Mouse (Mus musculus) large intestine, adult 2 months (tissue): ENCODE measurements at regions not wholly inside any gene's neighbourhood (a gene's known extent, or its start where the extent isn't known, plus 50 kb on each side); places are given as distances from the start of the nearest gene placed in this dataset.
"Not testable (repeated sequence)": the region's sequence is repeated elsewhere in the genome, so short reads cannot be mapped to it uniquely, and the experiment has no call there.

Experiments used
- DNase-seq: peaks from one replicate; pipeline ENCODE4 v3.0.0-alpha.2; 2012; ENCODE audit warnings: low read depth, low spot score
- WGBS: fragments of 180-500 bp; shearing (Covaris S2); methylation state at CpG from one replicate; pipeline ENCODE4 v1.1.7; 2018; 5-methylcytosine and 5-hydroxymethylcytosine counted together

DNA sequence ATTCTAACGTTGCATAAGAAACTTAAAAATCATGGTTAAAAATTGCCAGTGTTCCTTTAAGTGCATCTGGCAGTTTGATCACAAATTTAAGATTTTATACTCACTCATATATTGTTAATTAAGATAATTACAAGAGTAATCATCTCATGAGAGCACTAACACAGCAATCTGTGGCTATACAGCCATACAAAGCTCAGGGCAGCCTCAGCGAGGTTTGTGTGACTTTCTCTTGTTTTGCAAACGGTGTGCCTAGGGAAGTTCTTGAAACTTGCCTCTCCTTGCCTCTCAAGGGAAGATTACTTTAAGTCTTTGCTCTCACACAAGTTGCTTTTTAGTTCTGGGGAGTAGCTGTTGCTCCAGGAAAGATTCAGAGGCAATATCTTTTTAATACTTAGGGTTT, 58.1 kb upstream of the Slc1a4 start:
- WGBS, result 86% methylated on average over 3 of the region's 3 CpGs
- no peak for DNase-seq

DNA sequence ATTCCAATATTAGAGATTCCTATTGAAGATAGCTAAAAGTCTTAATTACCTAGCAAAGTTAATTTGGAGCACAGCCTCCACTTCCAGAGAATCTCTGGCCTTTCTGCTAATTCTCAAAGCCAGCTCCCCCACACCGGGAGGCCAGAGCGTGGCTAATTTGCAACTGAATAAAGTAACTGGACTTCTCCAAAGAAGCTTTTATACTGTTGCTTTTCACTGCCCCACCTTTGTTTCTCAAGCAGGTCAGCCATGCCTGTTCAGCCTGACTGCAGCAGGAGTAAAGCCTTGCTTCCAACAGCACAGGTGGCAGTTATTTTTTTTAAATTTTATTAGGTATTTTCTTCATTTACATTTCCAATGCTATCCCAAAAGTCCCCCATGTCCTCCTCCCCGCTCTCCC, 60.8 kb upstream of the Slc1a4 start:
- 96% methylated on average over 3 of the region's 3 CpGs for WGBS
- not testable (repeated sequence) for DNase-seq

DNA sequence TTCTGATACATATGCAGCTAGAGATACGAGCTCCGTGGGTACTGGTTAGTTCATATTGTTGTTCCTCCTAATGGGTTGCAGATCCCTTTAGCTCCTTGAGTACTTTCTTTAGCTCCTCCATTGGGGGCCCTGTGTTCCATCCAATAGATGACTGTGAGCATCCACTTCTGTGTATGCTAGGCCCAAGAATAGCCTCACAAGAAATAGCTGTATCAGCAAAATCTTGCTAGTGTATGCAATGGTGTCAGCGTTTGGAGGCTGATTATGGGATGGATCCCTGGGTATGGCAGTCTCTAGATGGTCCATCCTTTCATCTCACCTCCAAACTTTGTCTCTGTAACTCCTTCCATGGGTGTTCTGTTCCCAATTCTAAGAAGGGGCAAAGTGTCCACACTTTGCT, 61.3 kb upstream of the Slc1a4 start:
- not testable (repeated sequence) for DNase-seq
- 96% methylated on average over 3 of the region's 3 CpGs for WGBS

- 30% methylated on average over 7 of the region's 7 CpGs for WGBS
- no peak for DNase-seq
These were observed 63.3 kb upstream of the Slc1a4 start for GRCm38 (mm10) chr11:20395848-20396203.

DNA sequence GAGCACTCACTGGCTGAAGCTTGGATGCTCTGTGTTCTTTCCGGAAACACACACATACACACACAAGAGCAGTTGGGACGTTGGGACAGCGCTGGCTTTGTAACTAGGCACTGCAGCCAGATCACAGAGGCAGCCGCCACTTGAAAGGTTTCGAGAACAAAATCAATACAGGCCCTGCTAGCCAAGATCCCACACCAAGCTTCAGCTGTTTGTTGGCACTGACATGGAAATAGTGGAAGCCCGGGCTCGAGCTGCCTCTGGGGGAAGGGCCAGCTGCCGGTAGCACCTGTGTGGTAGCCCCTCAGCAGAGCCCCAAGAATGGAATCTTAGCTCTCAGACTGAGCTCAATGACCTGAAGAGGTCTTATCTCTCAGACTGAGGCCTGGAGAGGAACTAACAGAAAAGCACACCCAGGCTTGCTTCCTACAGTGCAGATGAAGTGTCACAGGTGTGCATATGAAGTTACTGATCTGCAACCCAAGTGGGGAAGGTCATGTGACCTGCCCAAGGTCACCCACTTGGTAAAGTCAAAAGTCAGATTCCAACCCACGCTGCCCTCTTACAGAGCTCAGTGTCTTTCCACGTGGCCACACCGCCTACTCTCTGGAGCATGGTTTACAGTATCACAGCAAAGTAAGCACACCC, 63.8 kb upstream of the Slc1a4 start:
- 27% methylated on average over 11 of the region's 11 CpGs for WGBS

GRCm38 (mm10) chr11:20396884-20397283, 64.4 kb upstream of the Slc1a4 start:
- peak; percentile 73 for DNase-seq
- WGBS, result 19% methylated on average over 3 of the region's 3 CpGs

More for the DNA sequence above, 63.8 kb upstream of the Slc1a4 start:
- peak; percentile 35 for DNase-seq

GRCm38 (mm10) chr11:20400302-20401234, 68.1 kb upstream of the Slc1a4 start:
- 21% methylated on average over 32 of the region's 32 CpGs for WGBS
- peak; percentile 66 for DNase-seq

DNA sequence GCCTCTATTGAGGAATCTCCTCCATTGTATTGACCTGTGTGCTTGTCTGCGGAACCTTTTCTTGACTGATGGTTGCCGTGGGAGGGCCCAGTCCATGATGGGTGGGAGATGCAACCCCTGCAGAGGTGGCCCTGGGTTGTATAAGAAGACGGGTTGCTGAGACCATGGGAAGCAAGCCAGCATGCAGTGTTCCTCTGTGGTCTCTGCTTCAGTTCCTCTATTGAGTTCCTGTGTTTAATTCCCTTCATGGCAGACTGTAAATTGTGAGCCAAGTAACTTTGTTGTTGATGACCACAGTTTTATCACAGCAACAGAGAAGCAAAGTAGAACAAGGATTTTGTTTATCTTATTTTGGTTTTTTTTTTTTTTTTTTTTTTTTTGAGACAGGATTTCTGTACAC, 70.9 kb upstream of the Slc1a4 start:
- 81% methylated on average over 3 of the region's 3 CpGs for WGBS

DNA sequence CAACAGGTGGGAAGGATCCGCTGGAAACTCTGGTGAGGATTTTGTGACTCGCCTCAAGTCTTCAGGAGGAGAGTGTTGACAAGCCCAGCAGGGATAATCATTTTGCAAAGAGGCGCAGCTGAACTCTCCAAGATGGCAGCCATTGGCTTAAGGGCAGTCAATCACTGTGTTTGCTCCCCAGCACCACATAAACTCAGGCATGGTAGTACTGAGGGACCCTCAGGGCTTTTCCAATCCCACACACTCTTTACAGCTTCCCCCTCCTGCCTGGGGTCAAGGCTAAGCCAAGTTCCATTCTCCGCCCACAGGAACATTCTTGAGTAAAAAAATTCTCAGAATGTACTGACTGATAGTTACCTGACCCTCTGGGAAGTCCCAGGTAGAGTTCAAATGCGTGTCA, 72.0 kb upstream of the Slc1a4 start:
- 85% methylated on average over 5 of the region's 5 CpGs for WGBS
- no peak for DNase-seq

More for the DNA sequence above, 70.9 kb upstream of the Slc1a4 start:
- DNase-seq, result no peak

DNA sequence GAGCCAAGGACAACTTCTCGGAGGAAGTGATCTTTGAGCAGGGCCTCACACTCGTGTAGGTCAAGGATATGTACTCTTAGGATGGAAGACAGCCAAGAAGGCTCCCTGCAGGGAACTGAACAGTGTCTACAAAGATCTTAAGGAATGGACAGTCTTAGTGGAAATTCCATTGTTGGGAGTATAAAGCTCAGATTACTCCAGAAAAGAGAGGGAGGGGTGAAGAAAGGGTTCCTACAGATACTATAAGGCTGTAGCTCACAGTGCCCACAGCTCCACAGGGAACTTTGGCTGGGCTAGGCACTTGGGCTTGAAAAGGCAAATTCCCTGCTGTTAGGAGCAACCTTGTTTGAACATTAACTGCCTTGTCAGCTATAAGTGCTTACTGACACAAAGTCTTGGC, 85.6 kb upstream of the Slc1a4 start:
- 74% methylated on average over 2 of the region's 2 CpGs for WGBS
- no peak for DNase-seq

DNA sequence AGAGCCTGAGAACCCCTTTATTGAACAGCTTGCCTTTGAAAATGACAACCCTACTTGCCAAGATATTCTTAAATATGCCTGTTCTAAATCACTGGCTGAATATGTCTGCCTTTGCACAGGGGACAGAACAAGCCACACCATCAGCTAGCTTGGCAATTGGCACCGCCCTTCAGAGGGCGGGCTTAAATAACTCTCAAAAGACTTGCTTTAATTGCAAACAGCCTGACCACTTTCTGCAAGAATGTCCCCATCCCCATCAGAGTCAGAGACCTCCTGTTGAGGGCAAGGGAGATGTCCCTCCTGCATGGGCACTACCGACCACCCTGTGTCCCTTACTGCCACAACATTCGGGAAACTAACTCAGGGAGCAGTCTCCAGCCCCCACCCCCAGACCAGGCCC, 88.4 kb upstream of the Slc1a4 start:
- no peak for DNase-seq
- WGBS, result 89% methylated on average over 4 of the region's 4 CpGs

DNA sequence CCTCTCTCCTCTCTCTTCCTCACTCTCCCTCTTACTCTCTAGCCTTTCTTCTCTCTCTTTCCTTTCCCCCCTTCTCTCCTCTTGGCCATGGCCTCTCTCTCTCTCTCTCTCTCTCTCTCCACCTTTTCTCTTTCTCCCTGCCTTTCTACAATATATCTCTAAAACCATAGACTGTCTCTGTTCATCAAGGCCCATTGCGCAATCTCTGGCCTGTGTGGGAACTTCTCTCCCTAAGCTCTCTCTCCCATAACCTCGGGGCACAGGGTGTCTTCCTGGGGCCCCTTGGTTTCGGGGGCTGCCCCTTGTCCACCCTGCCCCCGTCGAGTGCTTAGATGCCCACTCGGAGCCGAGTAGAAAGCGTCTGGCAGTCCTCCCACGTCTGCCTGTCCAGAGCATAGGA, 103.5 kb upstream of the Slc1a4 start:
- 79% methylated on average over 9 of the region's 9 CpGs for WGBS
- no peak for DNase-seq

GRCm38 (mm10) chr11:20442476-20442875, 100.6 kb upstream of the Sertad2 start:
- 55% methylated on average over 4 of the region's 4 CpGs for WGBS
- no peak for DNase-seq

- DNase-seq, result no peak
- WGBS, result 18% methylated on average over 18 of the region's 18 CpGs
These were observed 97.8 kb upstream of the Sertad2 start for GRCm38 (mm10) chr11:20445061-20445902.

- 5% methylated on average over 6 of the region's 6 CpGs for WGBS
- DNase-seq, result no peak
These were observed 97.2 kb upstream of the Sertad2 start for GRCm38 (mm10) chr11:20445903-20446264.

DNA sequence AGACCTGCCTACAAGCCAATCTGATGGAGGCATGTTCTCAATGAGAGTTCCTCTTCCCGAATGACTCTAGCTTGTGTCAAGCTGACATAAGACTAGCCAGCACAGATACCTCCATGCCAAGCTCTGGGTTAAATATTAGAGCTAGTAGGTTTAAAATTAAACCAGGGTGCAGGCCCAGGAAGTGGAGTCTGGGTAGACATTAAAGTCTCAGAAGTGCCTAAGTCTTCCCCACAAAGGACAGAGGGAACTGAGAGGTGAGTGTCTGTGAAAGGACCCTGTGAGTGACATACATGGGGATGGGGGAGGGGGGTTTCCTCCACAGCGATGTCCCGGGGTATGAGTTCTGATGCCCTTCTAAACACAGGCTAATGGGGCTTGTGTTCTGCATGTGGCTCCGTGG, 90.2 kb upstream of the Sertad2 start:
- no peak for DNase-seq
- WGBS, result 21% methylated on average over 4 of the region's 4 CpGs

DNA sequence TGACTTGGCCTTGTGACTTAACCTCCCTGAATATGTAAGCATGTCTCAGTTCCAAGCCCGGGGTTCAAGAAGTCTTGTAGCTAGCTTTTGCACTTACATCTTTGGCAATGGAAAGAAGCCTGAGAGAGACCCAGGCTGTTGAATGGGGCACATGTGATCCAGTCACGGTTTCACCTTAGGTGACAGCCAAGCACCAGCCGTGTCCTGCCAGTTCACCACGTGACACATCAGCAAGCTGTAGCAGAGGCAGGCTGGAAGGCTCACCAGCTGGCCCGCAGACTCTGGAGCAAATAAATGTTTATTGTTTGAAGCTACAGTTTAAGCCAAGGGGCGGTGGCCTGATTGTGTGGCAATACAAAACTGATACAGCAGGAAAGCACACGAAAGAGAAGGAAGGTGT, 89.3 kb upstream of the Sertad2 start:
- WGBS, result 22% methylated on average over 7 of the region's 7 CpGs
- no peak for DNase-seq

- under 1% methylated on average over 35 of the region's 35 CpGs for WGBS
- no peak for DNase-seq
These were observed 87.8 kb upstream of the Sertad2 start for GRCm38 (mm10) chr11:20455085-20455864.

- WGBS, result 21% methylated on average over 19 of the region's 19 CpGs
- no peak for DNase-seq
These were observed 87.0 kb upstream of the Sertad2 start for GRCm38 (mm10) chr11:20455865-20456648.
